Mouse (Mus musculus): ENCODE measurements around the gene Sim2. TPM values are rescaled to one million over a fixed set of nuclear protein-coding genes. Genes with fewer than 3 reads are reported as not detected.

The Sim2 gene
- polyA plus RNA-seq, 2 experiments, result 0.02 TPM; not detected in 1

DNA sequence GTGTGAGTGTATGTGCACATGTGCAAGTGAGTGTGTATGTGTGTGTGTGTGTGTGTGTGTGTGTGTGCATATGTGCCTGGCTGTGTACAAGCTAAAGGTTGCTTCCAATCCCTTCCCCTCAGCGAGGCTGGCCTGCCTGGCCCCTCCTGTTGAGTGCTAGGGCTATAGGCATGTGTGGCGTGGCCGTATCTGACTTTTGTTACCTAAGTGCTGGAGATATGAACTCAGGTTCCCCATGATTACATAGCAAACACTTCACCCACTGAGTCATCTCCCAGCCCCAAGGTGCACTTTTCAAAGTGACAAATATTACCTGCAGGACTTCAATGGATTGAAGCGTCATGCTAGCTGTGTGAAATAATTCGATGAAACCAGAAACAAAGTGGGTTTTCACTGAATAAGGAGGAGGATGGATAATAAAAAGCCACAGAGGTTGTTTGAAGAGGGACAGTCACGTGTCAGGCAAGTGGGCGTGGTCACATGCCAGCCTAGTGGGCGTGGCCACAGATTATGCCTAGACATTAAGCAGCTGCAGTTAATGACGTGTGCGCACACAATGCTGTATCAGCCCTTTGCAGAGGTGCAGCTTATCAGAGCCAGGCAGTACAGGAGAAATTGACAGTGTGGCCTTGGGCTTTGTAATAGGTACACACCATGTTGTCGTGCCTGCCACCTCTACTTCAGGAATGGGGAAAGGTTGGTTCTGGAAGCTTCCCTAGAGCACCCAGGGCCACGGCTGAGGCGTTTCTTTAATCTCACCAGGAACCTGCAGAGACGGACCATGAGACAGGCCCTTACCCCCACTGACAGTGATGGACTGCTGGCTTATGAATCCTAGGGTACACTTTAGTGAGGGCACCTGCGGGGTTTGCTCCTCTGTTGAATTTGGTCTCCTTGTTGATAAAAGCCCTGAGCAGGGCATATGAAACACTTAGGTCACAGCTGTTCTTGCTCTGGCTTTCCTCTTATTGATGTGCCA lies 65.7 kb downstream of the Sim2 start:
- peaks cover 9 to 18% of the 10 kb centered on the region in 2 experiments for H3K4me1 ChIP-seq (replicated peaks; ENCODE audit: control insufficient read depth in 2 of 2, insufficient read depth in 2 of 2, low read length in 1 of 2)
- no peaks in the 10 kb centered on the region for H3K9me3 ChIP-seq (ENCODE audit: control insufficient read depth, low read length)
- 24% methylated on average over 15 of the region's 15 CpGs for WGBS (ENCODE audit: insufficient replicate concordance)
- no peak overlapping the region for H3K4me3 ChIP-seq (ENCODE audit: insufficient read depth in 1 of 2, low read depth in 2 of 2, low read length in 2 of 2)
- TF ChIP-seq EP300 (IDR thresholded peaks at IDR 0.05; ENCODE audit: low read depth), result peak; percentile 90
- no peak for TF ChIP-seq CTCF (IDR thresholded peaks at IDR 0.05; ENCODE audit: low read depth)
- ATAC-seq (ENCODE audit: insufficient read depth), result peak; percentile 100
- DNase-seq (ENCODE audit: low read depth in 3 of 3, low spot score in 3 of 3), result peak; percentile 87 to 92 (median 89)
- H3K27me3 ChIP-seq (ENCODE audit: control insufficient read depth, insufficient read depth, low read length), result no peaks in the 10 kb centered on the region
- H3K4me2 ChIP-seq (ENCODE audit: low read depth), result peak overlapping the region; percentile 39
- H3K27ac ChIP-seq, result peak overlapping the region; percentile 71
- H3K9ac ChIP-seq (replicated peaks), result peak overlapping the region; percentile 33
- no peaks in the 10 kb centered on the region for H3K36me3 ChIP-seq (replicated peaks; ENCODE audit: control insufficient read depth, insufficient read depth, low read depth)

DNA sequence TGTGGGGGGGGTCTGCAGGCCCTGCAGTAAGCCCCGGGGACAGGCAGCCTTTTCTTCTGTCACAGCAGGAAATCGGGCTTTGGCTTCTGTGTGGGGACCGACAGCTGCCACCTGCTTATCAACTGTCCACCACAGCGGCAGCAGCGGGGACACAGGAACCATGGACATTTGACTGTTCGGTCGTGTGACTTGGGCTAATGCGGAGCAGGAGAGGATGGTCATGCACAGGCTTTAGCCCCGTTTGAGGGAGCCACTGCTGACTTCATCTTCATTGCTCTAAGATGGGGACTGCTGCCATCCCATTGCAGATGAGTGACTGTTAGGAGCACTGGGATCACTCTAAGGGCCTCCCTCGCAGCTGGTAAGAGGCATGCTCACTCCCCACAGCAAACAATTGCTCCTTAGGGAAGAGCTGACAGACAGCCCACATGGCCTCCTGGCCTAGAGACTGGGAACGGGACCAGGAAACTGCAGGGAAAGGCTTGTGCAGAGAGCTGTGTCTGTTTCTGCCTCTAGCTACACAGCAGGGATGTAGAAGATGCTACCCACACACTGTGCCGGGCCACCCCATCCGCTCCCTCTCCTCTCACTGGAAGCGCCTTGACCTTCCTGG lies 70.4 kb downstream of the Sim2 start:
- no peaks in the 10 kb centered on the region for H3K36me3 ChIP-seq (replicated peaks; ENCODE audit: control insufficient read depth, insufficient read depth, low read depth)
- no peak for ATAC-seq (ENCODE audit: insufficient read depth)
- peaks cover 9 to 13% of the 10 kb centered on the region in 2 experiments for H3K4me1 ChIP-seq (replicated peaks; ENCODE audit: control insufficient read depth in 2 of 2, insufficient read depth in 2 of 2, low read length in 1 of 2)
- no peak overlapping the region for H3K4me3 ChIP-seq (ENCODE audit: insufficient read depth in 1 of 2, low read depth in 2 of 2, low read length in 2 of 2)
- no peak for TF ChIP-seq EP300 (IDR thresholded peaks at IDR 0.05; ENCODE audit: low read depth)
- TF ChIP-seq CTCF (IDR thresholded peaks at IDR 0.05; ENCODE audit: low read depth), result no peak
- H3K9me3 ChIP-seq (ENCODE audit: control insufficient read depth, low read length), result no peaks in the 10 kb centered on the region
- no peak overlapping the region for H3K9ac ChIP-seq (replicated peaks)
- WGBS (ENCODE audit: insufficient replicate concordance), result 39% methylated on average over 14 of the region's 14 CpGs
- H3K27ac ChIP-seq, result no peak overlapping the region
- H3K27me3 ChIP-seq (ENCODE audit: control insufficient read depth, insufficient read depth, low read length), result no peaks in the 10 kb centered on the region
- H3K4me2 ChIP-seq (ENCODE audit: low read depth), result no peak overlapping the region
- DNase-seq (ENCODE audit: low read depth in 3 of 3, low spot score in 3 of 3), result no peak

DNA sequence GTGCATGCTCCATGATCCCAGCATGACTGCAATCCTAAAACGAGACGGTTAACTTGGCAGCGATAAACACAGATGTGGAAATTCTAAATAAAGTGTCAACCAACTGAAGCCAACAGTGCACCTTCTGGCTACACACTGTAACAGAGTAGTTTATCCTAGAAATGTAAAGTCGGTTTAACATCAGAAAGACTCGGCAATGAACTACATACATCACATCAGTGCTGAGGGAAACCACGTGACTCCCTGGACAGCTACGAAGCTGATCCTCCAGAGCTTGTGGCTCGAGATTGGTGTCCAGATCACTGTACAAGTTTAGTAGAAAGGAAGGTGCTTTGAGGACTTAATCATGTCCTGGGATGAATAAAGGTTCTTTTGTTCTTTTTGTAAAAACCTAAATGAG lies 73.1 kb downstream of the Sim2 start:
- ATAC-seq (ENCODE audit: insufficient read depth) (no peak), DNase-seq (ENCODE audit: low read depth in 3 of 3, low spot score in 3 of 3) (no peak)
- H3K4me3 ChIP-seq (ENCODE audit: insufficient read depth in 1 of 2, low read depth in 2 of 2, low read length in 2 of 2), result no peak overlapping the region
- H3K36me3 ChIP-seq (replicated peaks; ENCODE audit: control insufficient read depth, insufficient read depth, low read depth), result no peaks in the 10 kb centered on the region
- H3K9me3 ChIP-seq (ENCODE audit: control insufficient read depth, low read length), result no peaks in the 10 kb centered on the region
- no peak overlapping the region for H3K4me2 ChIP-seq (ENCODE audit: low read depth)
- WGBS (ENCODE audit: insufficient replicate concordance), result 66% methylated on average over 8 of the region's 8 CpGs
- H3K27ac ChIP-seq, result no peak overlapping the region
- TF ChIP-seq EP300 (IDR thresholded peaks at IDR 0.05; ENCODE audit: low read depth) (no peak), CTCF (IDR thresholded peaks at IDR 0.05; ENCODE audit: low read depth) (no peak)
- H3K27me3 ChIP-seq (ENCODE audit: control insufficient read depth, insufficient read depth, low read length), result no peaks in the 10 kb centered on the region
- H3K4me1 ChIP-seq (replicated peaks; ENCODE audit: control insufficient read depth in 2 of 2, insufficient read depth in 2 of 2, low read length in 1 of 2), result no peaks in the 10 kb centered on the region; a peak in 1 of 4 replicates
- no peak overlapping the region for H3K9ac ChIP-seq (replicated peaks)

DNA sequence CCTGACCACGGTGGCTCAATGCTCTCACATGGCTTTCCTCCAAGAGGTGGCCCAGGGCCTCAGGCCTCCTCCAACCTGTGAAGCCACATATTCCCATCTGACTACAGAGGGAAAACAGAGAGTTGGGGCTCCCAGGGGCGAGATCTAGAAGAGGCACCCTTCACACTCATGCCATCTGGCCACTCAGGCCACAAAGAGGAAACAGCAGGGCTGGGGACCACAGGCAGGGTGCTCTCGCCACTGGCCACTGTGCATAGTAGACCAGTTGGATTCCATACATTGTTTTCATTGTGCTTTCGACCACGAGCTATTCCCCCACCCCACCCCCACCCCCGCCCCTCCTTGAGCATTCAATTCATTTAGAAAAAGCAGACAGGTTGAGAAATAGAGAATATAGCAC lies 77.3 kb downstream of the Sim2 start:
- H3K27me3 ChIP-seq (ENCODE audit: control insufficient read depth, insufficient read depth, low read length), result no peaks in the 10 kb centered on the region
- no peaks in the 10 kb centered on the region for H3K36me3 ChIP-seq (replicated peaks; ENCODE audit: control insufficient read depth, insufficient read depth, low read depth)
- TF ChIP-seq EP300 (IDR thresholded peaks at IDR 0.05; ENCODE audit: low read depth) (no peak), CTCF (IDR thresholded peaks at IDR 0.05; ENCODE audit: low read depth) (no peak)
- 35% methylated on average over 6 of the region's 6 CpGs for WGBS (ENCODE audit: insufficient replicate concordance)
- H3K4me2 ChIP-seq (ENCODE audit: low read depth), result no peak overlapping the region
- ATAC-seq (ENCODE audit: insufficient read depth) (no peak), DNase-seq (ENCODE audit: low read depth in 3 of 3, low spot score in 3 of 3) (no peak)
- no peak overlapping the region for H3K9ac ChIP-seq (replicated peaks)
- H3K9me3 ChIP-seq (ENCODE audit: control insufficient read depth, low read length), result no peaks in the 10 kb centered on the region
- H3K27ac ChIP-seq, result no peak overlapping the region
- no peaks in the 10 kb centered on the region for H3K4me1 ChIP-seq (replicated peaks; ENCODE audit: control insufficient read depth in 2 of 2, insufficient read depth in 2 of 2, low read length in 1 of 2)
- no peak overlapping the region for H3K4me3 ChIP-seq (ENCODE audit: insufficient read depth in 1 of 2, low read depth in 2 of 2, low read length in 2 of 2)

DNA sequence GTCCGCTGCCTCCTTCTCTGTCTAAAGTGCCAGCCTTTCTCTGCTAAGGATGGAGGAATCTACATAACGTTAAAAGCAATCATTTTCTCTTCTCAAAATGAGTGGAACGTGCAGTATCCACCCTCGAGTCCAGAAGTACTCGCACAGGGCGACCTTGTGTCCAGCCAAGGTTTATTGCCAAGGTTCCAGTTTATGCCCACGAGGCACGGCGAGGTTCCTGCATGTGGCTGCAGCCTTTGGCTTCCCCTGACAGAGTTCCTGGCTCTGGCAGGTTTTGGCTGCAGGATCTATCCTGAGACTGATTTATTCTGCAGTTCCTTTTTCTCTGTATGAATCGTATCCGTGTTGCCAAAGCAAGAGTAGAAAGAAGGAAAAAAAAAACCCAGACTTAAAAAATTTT lies 78.3 kb downstream of the Sim2 start:
- H3K4me1 ChIP-seq (replicated peaks; ENCODE audit: control insufficient read depth in 2 of 2, insufficient read depth in 2 of 2, low read length in 1 of 2), result no peaks in the 10 kb centered on the region
- H3K4me2 ChIP-seq (ENCODE audit: low read depth), result no peak overlapping the region
- no peak overlapping the region for H3K27ac ChIP-seq
- ATAC-seq (ENCODE audit: insufficient read depth), result no peak
- H3K9ac ChIP-seq (replicated peaks), result no peak overlapping the region
- WGBS (ENCODE audit: insufficient replicate concordance), result 63% methylated on average over 11 of the region's 11 CpGs
- no peaks in the 10 kb centered on the region for H3K36me3 ChIP-seq (replicated peaks; ENCODE audit: control insufficient read depth, insufficient read depth, low read depth)
- H3K4me3 ChIP-seq (ENCODE audit: insufficient read depth in 1 of 2, low read depth in 2 of 2, low read length in 2 of 2), result no peak overlapping the region
- no peaks in the 10 kb centered on the region for H3K27me3 ChIP-seq (ENCODE audit: control insufficient read depth, insufficient read depth, low read length)
- no peak for DNase-seq (ENCODE audit: low read depth in 3 of 3, low spot score in 3 of 3)
- no peaks in the 10 kb centered on the region for H3K9me3 ChIP-seq (ENCODE audit: control insufficient read depth, low read length)
- no peak for TF ChIP-seq CTCF (IDR thresholded peaks at IDR 0.05; ENCODE audit: low read depth)
- TF ChIP-seq EP300 (IDR thresholded peaks at IDR 0.05; ENCODE audit: low read depth), result no peak

Data from liver, embryonic 14.5 days (tissue).